Mouse (Mus musculus) kidney, postnatal 0 days (tissue): ENCODE measurements at regions not wholly inside any gene's neighbourhood (a gene's known extent, or its start where the extent isn't known, plus 50 kb on each side); places are given as distances from the start of the nearest gene placed in this dataset.

Experiments
- ATAC-seq: fragments of 200-750 bp; cut with Nextera tagmentation; replicated peaks from 2 replicates; pipeline ENCODE4 v1.8.0; 2017; ENCODE audit warnings: low read depth, moderate number of reproducible peaks, moderate TSS enrichment, moderate library complexity; ENCODE audit not compliant: low FRiP score
- DNase-seq: peaks from one replicate; pipeline ENCODE4 v3.0.0-alpha.2; 2016; ENCODE audit warnings: low spot score
- H3K27ac ChIP-seq: fragments of 300-500 bp; sonication (generic); 2 replicates; pipeline ENCODE4 v1.5.1; 2014; ENCODE audit warnings: mild to moderate bottlenecking
- H3K27me3 ChIP-seq: fragments of 300-500 bp; sonication (generic); 2 replicates; pipeline ENCODE4 v1.6.1; 2014; ENCODE audit warnings: low read length, mixed read lengths; ENCODE audit not compliant: insufficient read depth
- H3K36me3 ChIP-seq: fragments of 300-500 bp; sonication (generic); 2 replicates; pipeline ENCODE4 v1.6.1; 2014; ENCODE audit warnings: low read length, mixed read lengths; ENCODE audit not compliant: insufficient read depth
- H3K4me1 ChIP-seq: fragments of 300-500 bp; sonication (generic); replicated peaks from 2 replicates; pipeline ENCODE4 v1.6.1; 2014; ENCODE audit warnings: antibody characterized with exemption, low read length, mixed read lengths; ENCODE audit not compliant: insufficient read depth
- H3K4me2 ChIP-seq: fragments of 300-500 bp; sonication (generic); 2 replicates; pipeline ENCODE4 v1.6.1; 2014; ENCODE audit warnings: mild to moderate bottlenecking, low read length, moderate library complexity, mixed read lengths
- H3K4me3 ChIP-seq: fragments of 300-500 bp; sonication (generic); replicated peaks from 2 replicates; pipeline ENCODE4 v1.5.1; 2014; ENCODE audit warnings: low read depth, low read length
- H3K9ac ChIP-seq: fragments of 300-500 bp; sonication (generic); 2 replicates; pipeline ENCODE4 v1.6.1; 2014; ENCODE audit warnings: low read depth, low read length
- H3K9me3 ChIP-seq: fragments of 300-500 bp; sonication (generic); replicated peaks from 2 replicates; pipeline ENCODE4 v1.6.1; 2016; ENCODE audit warnings: low read length, inconsistent platforms, mixed read lengths
- CTCF ChIP-seq: IDR thresholded peaks from 2 replicates; pipeline ENCODE4 v1.5.1; 2016; ENCODE audit warnings: antibody characterized with exemption, low read depth, mild to moderate bottlenecking, moderate library complexity
- WGBS: fragments of 180-500 bp; shearing (Covaris S2); extraction: QIAGEN DNeasy Blood & Tissue Kit; methylation state at CpG from one replicate; pipeline ENCODE4 v1.1.7; 2014; 5-methylcytosine and 5-hydroxymethylcytosine counted together

DNA sequence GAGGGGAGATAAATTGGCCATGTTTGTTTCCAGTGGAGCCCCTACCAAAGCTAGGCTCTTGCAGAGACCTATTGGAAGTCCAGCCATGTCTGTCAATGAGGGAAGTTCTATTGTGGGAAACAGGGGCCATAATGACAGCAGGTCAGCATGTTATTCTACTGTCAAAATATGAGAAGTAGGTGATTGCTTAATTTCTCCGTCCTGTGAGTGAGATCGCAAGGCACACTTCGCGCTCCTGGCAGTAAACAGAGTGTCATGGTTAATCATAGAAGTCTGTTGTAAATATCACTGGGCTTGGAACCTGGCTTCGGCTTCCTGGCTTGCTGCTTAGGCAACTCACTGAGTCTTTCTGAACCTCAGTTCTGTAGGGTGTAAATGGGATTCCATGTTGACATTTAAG, 72.5 kb upstream of the Ccdc122 start:
- no peaks in the 10 kb centered on the region for H3K36me3 ChIP-seq
- no peak for TF ChIP-seq CTCF
- H3K4me3 ChIP-seq: no peak overlapping the region
- no peak overlapping the region for H3K4me2 ChIP-seq
- H3K27me3 ChIP-seq: no peaks in the 10 kb centered on the region
- ATAC-seq (no peak), DNase-seq (no peak)
- no peaks in the 10 kb centered on the region for H3K4me1 ChIP-seq
- H3K27ac ChIP-seq: no peak overlapping the region
- H3K9ac ChIP-seq: no peak overlapping the region
- 95% methylated on average over 5 of the region's 5 CpGs for WGBS
- H3K9me3 ChIP-seq: no peaks in the 10 kb centered on the region

DNA sequence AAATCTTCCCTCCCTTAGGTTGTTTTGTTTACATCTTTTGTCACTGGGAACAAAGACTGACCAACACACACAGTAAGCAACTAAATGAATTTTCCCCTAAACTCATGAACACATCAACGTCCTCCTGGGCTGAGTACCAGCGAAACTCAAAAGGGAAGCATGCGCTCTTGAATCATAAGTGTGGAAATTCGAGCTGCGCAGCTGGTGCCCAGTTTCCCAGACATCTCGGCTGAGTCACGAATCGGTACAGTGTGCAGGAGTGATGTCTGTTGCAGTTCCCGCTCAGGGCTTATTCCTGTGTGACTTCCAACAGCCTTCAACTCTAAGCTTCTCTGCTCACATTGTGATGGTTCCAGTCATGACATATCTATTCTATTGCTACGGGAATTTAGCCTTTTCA, 77.7 kb upstream of the Ccdc122 start:
- WGBS: 64% methylated on average over 10 of the region's 10 CpGs
- no peak overlapping the region for H3K4me3 ChIP-seq
- no peaks in the 10 kb centered on the region for H3K4me1 ChIP-seq
- no peak for ATAC-seq
- H3K4me2 ChIP-seq: no peak overlapping the region
- DNase-seq: no peak
- no peak overlapping the region for H3K27ac ChIP-seq
- no peaks in the 10 kb centered on the region for H3K36me3 ChIP-seq
- no peaks in the 10 kb centered on the region for H3K9me3 ChIP-seq
- no peak for TF ChIP-seq CTCF
- no peaks in the 10 kb centered on the region for H3K27me3 ChIP-seq
- no peak overlapping the region for H3K9ac ChIP-seq

DNA sequence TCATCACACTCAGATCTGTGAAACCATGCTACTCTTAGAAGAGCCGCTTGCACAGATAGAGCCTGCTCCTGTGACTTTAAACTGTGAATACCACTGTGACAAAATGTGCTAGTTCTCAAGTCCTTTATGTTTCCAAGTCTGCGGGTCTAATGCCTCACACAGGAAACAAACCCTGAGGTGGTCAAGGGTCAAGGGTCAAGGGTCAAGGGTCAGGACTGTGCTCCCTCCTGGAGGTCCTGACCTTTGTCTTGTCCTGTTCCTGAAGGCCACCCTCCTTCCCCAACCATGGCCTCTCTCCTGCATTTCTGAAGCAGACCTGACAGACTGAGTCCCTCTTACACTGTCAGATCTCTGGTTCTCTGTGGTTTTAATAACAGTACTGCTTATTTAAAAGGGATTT, 79.4 kb upstream of the Ccdc122 start:
- TF ChIP-seq CTCF: no peak

DNA sequence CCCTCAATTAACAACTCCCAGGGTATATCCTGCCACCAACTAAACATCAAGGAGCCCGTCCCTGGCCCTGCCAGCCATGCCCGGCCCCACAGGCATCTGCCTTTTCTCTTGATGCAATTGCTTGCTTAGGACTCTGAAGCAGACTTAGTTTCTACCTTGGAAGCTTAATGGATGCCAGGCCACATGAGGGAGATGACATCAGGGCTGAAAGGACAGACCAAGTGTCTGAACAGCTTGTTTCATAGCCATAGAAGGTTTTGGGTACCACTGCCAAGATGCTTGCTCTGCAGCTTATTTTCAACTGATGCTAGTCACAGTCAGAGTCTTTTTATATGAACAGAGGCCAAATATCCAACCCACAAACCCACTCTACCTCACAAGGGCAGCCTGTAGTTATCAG, 83.4 kb upstream of the Ccdc122 start:
- WGBS: 90% methylated on average over 2 of the region's 2 CpGs
- Histone ChIP-seq H3K36me3 (no peaks in the 10 kb centered on the region), H3K4me1 (no peaks in the 10 kb centered on the region), H3K27me3 (no peaks in the 10 kb centered on the region), H3K9ac (no peak overlapping the region), H3K9me3 (no peaks in the 10 kb centered on the region), H3K4me3 (no peak overlapping the region), H3K27ac (no peak overlapping the region), H3K4me2 (no peak overlapping the region)
- DNase-seq (no peak), ATAC-seq (no peak)
- TF ChIP-seq CTCF: no peak

More for the DNA sequence above, 79.4 kb upstream of the Ccdc122 start:
- Histone ChIP-seq H3K36me3 (no peaks in the 10 kb centered on the region), H3K9ac (no peak overlapping the region), H3K4me2 (no peak overlapping the region), H3K27me3 (no peaks in the 10 kb centered on the region), H3K27ac (no peak overlapping the region), H3K4me1 (no peaks in the 10 kb centered on the region), H3K9me3 (no peaks in the 10 kb centered on the region), H3K4me3 (no peak overlapping the region)
- ATAC-seq (no peak), DNase-seq (no peak)
- 68% methylated on average over 2 of the region's 2 CpGs for WGBS

DNA sequence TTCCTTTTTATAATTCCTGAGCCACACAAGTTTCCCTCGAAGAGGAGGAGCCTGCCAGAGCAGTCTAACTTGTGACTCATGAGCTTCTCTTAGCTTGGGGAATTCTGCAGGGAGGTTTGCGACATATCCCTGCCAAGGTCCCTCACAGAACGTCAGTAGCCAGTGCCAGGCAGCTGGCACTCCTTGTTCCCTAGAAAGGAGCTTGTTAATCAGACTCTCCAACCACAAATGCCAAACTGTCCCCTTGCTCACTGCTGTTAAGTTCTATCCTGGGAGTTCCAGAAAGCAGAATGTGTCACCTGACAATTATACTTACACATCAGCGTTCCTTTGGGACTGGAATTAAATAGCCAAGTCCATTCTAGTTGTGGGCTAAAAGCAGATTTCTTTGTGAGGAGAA, 85.1 kb upstream of the Ccdc122 start:
- H3K9ac ChIP-seq: no peak overlapping the region
- no peak overlapping the region for H3K4me3 ChIP-seq
- ATAC-seq (no peak), DNase-seq (no peak)
- WGBS: 51% methylated on average over 4 of the region's 4 CpGs
- H3K9me3 ChIP-seq: no peaks in the 10 kb centered on the region
- H3K27ac ChIP-seq: 0 out of 2 replicates have a peak overlapping the region, but pooled peaks have one; percentile 32
- H3K36me3 ChIP-seq: no peaks in the 10 kb centered on the region
- H3K4me1 ChIP-seq: 0 out of 2 replicates have a peak, but pooled peaks cover 4% of the 10 kb centered on the region
- H3K27me3 ChIP-seq: no peaks in the 10 kb centered on the region
- no peak overlapping the region for H3K4me2 ChIP-seq
- TF ChIP-seq CTCF: no peak

DNA sequence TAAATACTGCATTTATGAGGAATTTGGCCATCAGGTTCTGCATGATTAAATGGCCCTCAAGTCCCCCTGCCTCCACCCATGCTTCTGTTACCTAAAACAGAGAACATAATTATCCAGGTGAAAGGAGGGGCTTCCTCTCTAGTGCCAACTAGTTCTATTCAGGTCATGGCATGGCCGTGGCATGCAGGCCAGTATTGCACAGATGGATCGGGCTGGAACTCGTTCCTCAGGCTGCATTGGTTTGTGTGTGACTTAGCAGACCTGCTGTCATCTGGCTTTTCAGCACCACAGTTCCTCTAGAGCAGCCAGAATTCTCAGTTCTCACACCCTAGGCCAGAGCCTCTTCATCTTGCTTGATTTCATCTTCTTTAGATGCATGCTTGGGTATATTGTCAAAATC, 87.2 kb upstream of the Ccdc122 start:
- H3K36me3 ChIP-seq: no peaks in the 10 kb centered on the region
- H3K4me2 ChIP-seq: no peak overlapping the region
- peaks cover 4% of the 10 kb centered on the region; the same call in 1 of the 2 replicates for H3K4me1 ChIP-seq
- TF ChIP-seq CTCF: no peak
- ATAC-seq (peak; percentile 29; the same call in 1 of the 2 replicates), DNase-seq (no peak)
- H3K9me3 ChIP-seq: no peaks in the 10 kb centered on the region
- H3K27me3 ChIP-seq: no peaks in the 10 kb centered on the region
- H3K27ac ChIP-seq: 0 out of 2 replicates have a peak overlapping the region, but pooled peaks have one; percentile 3
- H3K4me3 ChIP-seq: no peak overlapping the region
- 60% methylated on average over 3 of the region's 3 CpGs for WGBS
- no peak overlapping the region for H3K9ac ChIP-seq

DNA sequence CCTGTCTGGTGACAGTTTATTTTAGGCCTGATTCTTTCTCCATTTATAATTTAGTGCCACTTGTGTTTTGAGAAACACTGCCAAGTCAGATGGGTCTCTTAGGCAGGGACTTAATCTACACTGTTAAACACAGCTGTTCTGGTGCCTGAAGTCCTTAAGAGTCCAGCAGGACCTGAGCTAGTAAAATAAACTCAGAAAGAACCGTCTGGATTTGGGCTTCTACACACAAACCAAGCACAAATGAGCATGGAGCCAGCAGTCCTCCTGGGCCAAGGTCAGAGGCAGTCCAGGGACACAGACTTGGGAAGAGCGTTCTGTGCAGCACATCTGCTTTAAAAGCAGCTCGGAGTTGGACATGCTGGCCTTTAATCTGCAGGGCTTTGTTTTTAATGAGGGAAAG, 87.6 kb upstream of the Ccdc122 start:
- Histone ChIP-seq H3K9ac (no peak overlapping the region), H3K27me3 (no peaks in the 10 kb centered on the region), H3K4me3 (no peak overlapping the region), H3K9me3 (no peaks in the 10 kb centered on the region), H3K36me3 (no peaks in the 10 kb centered on the region), H3K4me1 (peaks cover 4% of the 10 kb centered on the region; the same call in 1 of the 2 replicates), H3K27ac (peak overlapping the region; percentile 3; the same call in 1 of the 2 replicates), H3K4me2 (no peak overlapping the region)
- WGBS: 34% methylated on average over 3 of the region's 3 CpGs
- TF ChIP-seq CTCF: no peak
- DNase-seq: no peak
- ATAC-seq: no peak
